Mouse (Mus musculus): Measurements from ENCODE around the gene Mrpl1. TPM values are rescaled to one million over a fixed set of nuclear protein-coding genes. Genes with fewer than 3 reads are reported as not detected.
A peak's percentile ranks its signal among the peaks of the same experiment; 100 is the strongest.

Mrpl1 gene
- polyA plus RNA-seq, 1 experiment, result 7.5 TPM

DNA sequence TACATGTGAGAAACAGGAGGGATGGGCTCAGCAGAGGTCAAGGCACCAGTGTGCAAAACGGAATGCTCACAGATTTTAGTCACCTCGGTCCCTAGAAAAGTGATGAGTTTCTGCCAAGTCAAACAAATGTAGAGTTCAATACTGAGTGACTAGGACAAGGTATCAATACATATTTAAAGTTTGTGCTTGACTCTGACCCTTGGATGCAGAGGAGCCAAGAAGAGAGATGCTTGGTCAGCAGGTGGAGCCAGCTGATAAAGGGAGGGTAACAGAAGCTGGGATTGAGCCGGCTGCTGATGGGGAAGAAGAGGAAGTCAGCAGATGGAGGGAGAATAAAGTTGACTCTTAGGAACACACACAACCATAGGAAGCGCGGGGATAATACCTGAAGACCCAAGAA lies 97.5 kb downstream of the Mrpl1 start:
- TF ChIP-seq TCF3 (IDR thresholded peaks at IDR 0.05; ENCODE audit: insufficient read length, low read depth) (no peak), USF1 (IDR thresholded peaks at IDR 0.05; ENCODE audit: low read depth) (no peak), MYOG (IDR thresholded peaks at IDR 0.05; ENCODE audit: control insufficient read depth in 1 of 3, insufficient read depth in 1 of 3, insufficient read length in 2 of 3, low read depth in 2 of 3) (no peak), MAX (IDR thresholded peaks at IDR 0.05; ENCODE audit: low read depth) (no peak)

GRCm38 (mm10) chr5:96308086-96308485 lies 98.8 kb downstream of the Mrpl1 start:
- Histone ChIP-seq H3K27me3 (ENCODE audit: control insufficient read depth, insufficient read depth, insufficient read length) (no peaks in the 10 kb centered on the region), H3K4me3 (no peak overlapping the region), H3K36me3 (ENCODE audit: control insufficient read depth, insufficient read depth) (no peaks in the 10 kb centered on the region), H3ac (ENCODE audit: control insufficient read depth, insufficient read length) (no peak overlapping the region), H3K79me2 (ENCODE audit: control insufficient read depth, insufficient read depth) (no peaks in the 10 kb centered on the region), H3K4me2 (ENCODE audit: low read depth) (no peak overlapping the region)
- TF ChIP-seq POLR2AphosphoS2 (IDR thresholded peaks at IDR 0.05; ENCODE audit: insufficient read length, low read depth), result no peak
- TF ChIP-seq REST (IDR thresholded peaks at IDR 0.05; ENCODE audit: insufficient read depth, insufficient read length), result no peak
- TF ChIP-seq CEBPB (IDR thresholded peaks at IDR 0.05; ENCODE audit: insufficient read depth, poor library complexity, severe bottlenecking), result no peak

More for the DNA sequence above, 97.5 kb downstream of the Mrpl1 start:
- H3K27me3 ChIP-seq (ENCODE audit: control insufficient read depth, insufficient read depth, insufficient read length), result no peaks in the 10 kb centered on the region
- no peaks in the 10 kb centered on the region for H3K36me3 ChIP-seq (ENCODE audit: control insufficient read depth, insufficient read depth)
- H3K4me3 ChIP-seq, result no peak overlapping the region
- no peaks in the 10 kb centered on the region for H3K79me2 ChIP-seq (ENCODE audit: control insufficient read depth, insufficient read depth)
- H3ac ChIP-seq (ENCODE audit: control insufficient read depth, insufficient read length), result no peak overlapping the region
- H3K4me2 ChIP-seq (ENCODE audit: low read depth), result peak overlapping the region; percentile 26

GRCm38 (mm10) chr5:96308645-96309044 lies 99.4 kb downstream of the Mrpl1 start:
- no peak overlapping the region for H3ac ChIP-seq (ENCODE audit: control insufficient read depth, insufficient read length)
- no peaks in the 10 kb centered on the region for H3K27me3 ChIP-seq (ENCODE audit: control insufficient read depth, insufficient read depth, insufficient read length)
- no peak overlapping the region for H3K4me2 ChIP-seq (ENCODE audit: low read depth)
- no peak for TF ChIP-seq USF1 (IDR thresholded peaks at IDR 0.05; ENCODE audit: low read depth)
- TF ChIP-seq TCF12 (IDR thresholded peaks at IDR 0.05; ENCODE audit: insufficient read depth, poor library complexity, severe bottlenecking), result no peak
- TF ChIP-seq REST (IDR thresholded peaks at IDR 0.05; ENCODE audit: insufficient read depth, insufficient read length), result no peak
- TF ChIP-seq TCF3 (IDR thresholded peaks at IDR 0.05; ENCODE audit: insufficient read length, low read depth), result no peak
- no peak for TF ChIP-seq MAX (IDR thresholded peaks at IDR 0.05; ENCODE audit: low read depth)
- TF ChIP-seq MYOD1 (IDR thresholded peaks at IDR 0.05; ENCODE audit: control insufficient read depth in 1 of 3, insufficient read length in 2 of 3, low read depth in 2 of 3), result no peak
- no peak for TF ChIP-seq SRF (IDR thresholded peaks at IDR 0.05; ENCODE audit: control insufficient read depth, insufficient read length, low read depth)
- no peak for TF ChIP-seq POLR2A (IDR thresholded peaks at IDR 0.05; ENCODE audit: insufficient read length, low read depth)
- TF ChIP-seq MYOG (IDR thresholded peaks at IDR 0.05; ENCODE audit: control insufficient read depth in 1 of 3, insufficient read depth in 1 of 3, insufficient read length in 2 of 3, low read depth in 2 of 3), result no peak
- TF ChIP-seq CEBPB (IDR thresholded peaks at IDR 0.05; ENCODE audit: insufficient read depth, poor library complexity, severe bottlenecking), result no peak
- no peak for TF ChIP-seq E2F4 (IDR thresholded peaks at IDR 0.05; ENCODE audit: insufficient read depth)
- no peak for TF ChIP-seq POLR2AphosphoS2 (IDR thresholded peaks at IDR 0.05; ENCODE audit: insufficient read length, low read depth)
- H3K36me3 ChIP-seq (ENCODE audit: control insufficient read depth, insufficient read depth), result no peaks in the 10 kb centered on the region
- H3K4me3 ChIP-seq, result no peak overlapping the region
- H3K79me2 ChIP-seq (ENCODE audit: control insufficient read depth, insufficient read depth), result no peaks in the 10 kb centered on the region

- Histone ChIP-seq H3ac (ENCODE audit: control insufficient read depth, insufficient read length) (no peak overlapping the region), H3K4me3 (no peak overlapping the region), H3K79me2 (ENCODE audit: control insufficient read depth, insufficient read depth) (no peaks in the 10 kb centered on the region), H3K4me2 (ENCODE audit: low read depth) (no peak overlapping the region), H3K36me3 (ENCODE audit: control insufficient read depth, insufficient read depth) (no peaks in the 10 kb centered on the region), H3K27me3 (ENCODE audit: control insufficient read depth, insufficient read depth, insufficient read length) (no peaks in the 10 kb centered on the region)
- no peak for TF ChIP-seq MAX (IDR thresholded peaks at IDR 0.05; ENCODE audit: low read depth)
- no peak for TF ChIP-seq POLR2A (IDR thresholded peaks at IDR 0.05; ENCODE audit: insufficient read length, low read depth)
- no peak for TF ChIP-seq TCF3 (IDR thresholded peaks at IDR 0.05; ENCODE audit: insufficient read length, low read depth)
- TF ChIP-seq E2F4 (IDR thresholded peaks at IDR 0.05; ENCODE audit: insufficient read depth), result no peak
- no peak for TF ChIP-seq MYOD1 (IDR thresholded peaks at IDR 0.05; ENCODE audit: control insufficient read depth in 1 of 3, insufficient read length in 2 of 3, low read depth in 2 of 3)
- no peak for TF ChIP-seq USF1 (IDR thresholded peaks at IDR 0.05; ENCODE audit: low read depth)
- TF ChIP-seq REST (IDR thresholded peaks at IDR 0.05; ENCODE audit: insufficient read depth, insufficient read length), result no peak
Observed at GRCm38 (mm10) chr5:96309566-96309965, 100.3 kb downstream of the Mrpl1 start.

GRCm38 (mm10) chr5:96311677-96312076 lies 102.4 kb downstream of the Mrpl1 start:
- Histone ChIP-seq H3K79me2 (ENCODE audit: control insufficient read depth, insufficient read depth) (no peaks in the 10 kb centered on the region), H3K27me3 (ENCODE audit: control insufficient read depth, insufficient read depth, insufficient read length) (no peaks in the 10 kb centered on the region), H3K36me3 (ENCODE audit: control insufficient read depth, insufficient read depth) (no peaks in the 10 kb centered on the region), H3ac (ENCODE audit: control insufficient read depth, insufficient read length) (no peak overlapping the region), H3K4me2 (ENCODE audit: low read depth) (no peak overlapping the region), H3K4me3 (no peak overlapping the region)
- TF ChIP-seq TCF12 (IDR thresholded peaks at IDR 0.05; ENCODE audit: insufficient read depth, poor library complexity, severe bottlenecking), result no peak
- no peak for TF ChIP-seq E2F4 (IDR thresholded peaks at IDR 0.05; ENCODE audit: insufficient read depth)
- TF ChIP-seq MAX (IDR thresholded peaks at IDR 0.05; ENCODE audit: low read depth), result no peak
- no peak for TF ChIP-seq MYOG (IDR thresholded peaks at IDR 0.05; ENCODE audit: control insufficient read depth in 1 of 3, insufficient read depth in 1 of 3, insufficient read length in 2 of 3, low read depth in 2 of 3)
- no peak for TF ChIP-seq TCF3 (IDR thresholded peaks at IDR 0.05; ENCODE audit: insufficient read length, low read depth)
- TF ChIP-seq SRF (IDR thresholded peaks at IDR 0.05; ENCODE audit: control insufficient read depth, insufficient read length, low read depth), result no peak
- TF ChIP-seq POLR2AphosphoS2 (IDR thresholded peaks at IDR 0.05; ENCODE audit: insufficient read length, low read depth), result no peak
- TF ChIP-seq MYOD1 (IDR thresholded peaks at IDR 0.05; ENCODE audit: control insufficient read depth in 1 of 3, insufficient read length in 2 of 3, low read depth in 2 of 3), result no peak
- TF ChIP-seq USF1 (IDR thresholded peaks at IDR 0.05; ENCODE audit: low read depth), result no peak
- no peak for TF ChIP-seq POLR2A (IDR thresholded peaks at IDR 0.05; ENCODE audit: insufficient read length, low read depth)
- TF ChIP-seq CEBPB (IDR thresholded peaks at IDR 0.05; ENCODE audit: insufficient read depth, poor library complexity, severe bottlenecking), result no peak
- TF ChIP-seq REST (IDR thresholded peaks at IDR 0.05; ENCODE audit: insufficient read depth, insufficient read length), result no peak

Other genes starting within 250 kb of the Mrpl1 start
- 26.5 TPM for gene Cnot6l, start 45.3 kb upstream of the Mrpl1 start, polyA plus RNA-seq (2012; fragmentation: generic; extraction: Trizol)
- 1.5 TPM for gene Fras1, start 164.5 kb downstream of the Mrpl1 start, polyA plus RNA-seq (2012; fragmentation: generic; extraction: Trizol)

Data from myocyte (in vitro differentiated cells).